Mouse (Mus musculus): Measurements from ENCODE around the gene Grk2.
A peak's percentile ranks its signal among the peaks of the same experiment; 100 is the strongest.

Grk2 gene

DNA sequence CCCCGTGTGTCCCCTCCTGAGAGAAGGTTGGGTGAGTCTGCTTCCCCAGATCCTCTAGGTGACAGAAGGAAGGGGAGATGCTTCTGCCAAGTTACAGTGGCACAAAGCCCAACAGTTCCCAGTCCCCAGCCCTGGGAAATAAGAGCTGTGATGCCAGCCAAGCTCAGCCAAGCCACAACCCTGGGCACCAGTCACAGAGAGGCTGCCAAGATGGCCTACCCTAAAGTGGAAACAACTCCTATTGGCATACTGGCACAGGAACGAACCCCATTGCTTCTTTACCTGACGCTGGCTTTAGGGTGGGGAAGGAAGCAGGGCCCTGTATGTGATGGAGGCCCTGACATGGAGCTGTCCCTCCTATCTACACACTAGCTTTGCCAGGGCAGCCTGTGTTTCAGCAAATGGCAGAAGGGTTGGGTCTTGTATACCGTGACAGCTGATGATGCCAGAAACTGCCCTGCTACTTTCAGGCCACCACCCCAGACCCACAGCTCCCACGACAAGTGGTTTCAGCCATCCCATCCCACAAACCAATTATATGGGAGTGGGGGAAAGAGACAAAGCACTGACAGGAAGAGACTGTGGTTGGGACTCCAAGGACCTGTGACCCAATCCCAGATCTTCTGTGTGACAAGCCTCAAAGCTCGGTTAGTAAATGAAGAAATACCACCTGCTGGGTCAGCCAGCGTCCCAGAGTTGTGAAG is 2.9 kb downstream of the Grk2 start:
- DNase-seq, result no peak

GRCm38 (mm10) chr19:4301735-4302651 is 4.0 kb downstream of the Grk2 start:
- peak; percentile 54 for DNase-seq

GRCm38 (mm10) chr19:4300852-4301734 is 4.9 kb downstream of the Grk2 start:
- DNase-seq, result no peak

DNA sequence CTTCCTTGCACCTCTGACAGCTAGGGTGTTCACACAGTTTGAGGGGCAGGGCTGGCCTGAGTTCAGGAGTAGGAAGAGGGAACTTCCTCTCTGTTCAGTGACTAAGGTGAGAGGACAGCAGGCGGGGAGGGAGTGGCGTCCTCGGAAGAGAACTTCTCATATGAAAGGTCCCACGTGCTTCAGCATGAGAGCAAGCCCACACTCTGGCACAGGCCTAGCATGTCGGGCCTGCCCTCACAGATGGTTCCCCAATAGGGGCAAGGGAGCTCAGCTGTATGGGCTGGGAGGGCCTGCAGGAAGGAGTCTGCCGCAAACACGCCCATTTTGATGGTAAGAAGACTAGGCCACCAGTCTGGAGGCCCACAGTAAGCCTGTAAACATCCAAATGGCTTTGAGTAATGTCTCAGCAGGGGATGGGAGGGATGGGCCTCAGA is 5.7 kb downstream of the Grk2 start:
- DNase-seq, result peak; percentile 42

GRCm38 (mm10) chr19:4299574-4300270 is 6.3 kb downstream of the Grk2 start:
- peak; percentile 19 for DNase-seq

GRCm38 (mm10) chr19:4299126-4299525 is 6.9 kb downstream of the Grk2 start:
- DNase-seq, result no peak

- no peak for DNase-seq
These were observed 7.5 kb downstream of the Grk2 start for GRCm38 (mm10) chr19:4298322-4299121.

GRCm38 (mm10) chr19:4297851-4298250 is 8.2 kb downstream of the Grk2 start:
- DNase-seq, result no peak

GRCm38 (mm10) chr19:4296611-4297010 is 9.4 kb downstream of the Grk2 start:
- DNase-seq, result no peak

DNA sequence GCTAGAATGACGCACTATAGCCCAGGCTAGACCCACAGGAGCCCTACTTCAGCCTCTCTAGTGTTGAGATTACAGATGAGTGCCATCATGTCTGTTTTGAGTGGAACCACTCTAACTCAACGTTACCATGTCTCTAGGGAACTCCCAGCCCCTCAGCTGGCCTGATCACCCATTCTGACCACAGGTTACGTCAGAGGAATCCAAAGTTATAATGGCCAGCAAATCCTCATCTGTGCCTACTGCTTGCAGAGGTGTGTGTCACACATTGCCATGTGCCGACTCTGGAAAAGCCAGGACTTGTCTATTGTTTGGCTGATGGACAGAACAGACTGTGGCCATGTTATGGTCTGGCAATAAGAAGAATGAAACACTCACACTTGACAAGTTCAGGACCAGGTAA is 10.6 kb downstream of the Grk2 start:
- no peak for DNase-seq

DNA sequence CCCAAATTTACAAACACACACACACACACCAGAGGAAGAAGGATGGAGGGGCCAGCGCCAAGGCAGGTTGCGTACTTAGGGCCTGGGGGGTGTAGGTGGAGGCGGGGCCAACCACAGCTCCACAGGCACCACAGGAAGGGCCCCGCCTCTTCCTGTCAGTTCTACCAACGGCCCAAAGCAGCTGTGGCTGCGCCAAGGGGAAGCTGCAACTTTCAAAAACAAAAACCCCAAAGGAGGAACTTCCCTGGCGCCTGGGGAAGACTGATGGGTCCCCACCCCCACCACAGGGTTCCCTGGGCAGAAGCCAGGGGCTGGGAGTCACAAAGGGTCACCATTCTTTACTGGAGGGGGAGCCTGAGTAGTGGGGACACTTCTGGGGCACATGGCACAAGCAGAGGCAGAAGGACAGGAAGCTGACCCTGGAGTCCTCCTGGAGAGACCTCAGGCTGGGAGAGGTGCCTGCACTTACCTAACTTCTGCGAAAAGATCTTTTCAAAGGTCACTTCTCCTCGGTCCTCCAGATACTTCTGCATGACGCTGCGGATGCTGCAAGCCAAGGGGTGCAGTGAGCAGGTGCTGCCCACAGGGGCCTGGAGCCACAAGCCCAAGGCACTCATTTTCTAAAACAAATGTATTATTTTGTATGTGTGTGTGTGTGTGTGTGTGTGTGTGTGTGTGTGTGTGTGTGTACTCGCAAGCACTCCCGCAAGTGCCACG is 11.5 kb downstream of the Grk2 start:
- peak; percentile 71 for DNase-seq

DNA sequence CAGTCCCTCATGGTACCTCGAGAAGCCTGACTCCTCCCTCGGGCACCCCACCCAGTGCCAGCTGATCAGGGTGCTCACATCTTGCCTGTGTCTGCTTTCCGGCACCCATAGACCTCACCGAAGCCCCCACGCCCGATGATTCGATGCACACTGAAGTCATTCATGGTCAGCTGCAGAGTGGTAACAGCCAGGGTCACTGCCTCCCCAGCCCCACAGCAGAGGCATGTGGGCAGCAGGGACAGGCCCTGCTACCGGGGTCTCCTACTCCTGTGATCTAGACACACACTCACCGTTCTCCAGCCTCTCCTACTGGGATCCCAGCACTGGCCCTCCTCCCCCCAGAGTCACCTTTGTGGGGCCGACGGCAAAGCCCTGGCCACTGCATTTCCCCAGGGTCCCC is 14.9 kb downstream of the Grk2 start:
- DNase-seq, result no peak

DNA sequence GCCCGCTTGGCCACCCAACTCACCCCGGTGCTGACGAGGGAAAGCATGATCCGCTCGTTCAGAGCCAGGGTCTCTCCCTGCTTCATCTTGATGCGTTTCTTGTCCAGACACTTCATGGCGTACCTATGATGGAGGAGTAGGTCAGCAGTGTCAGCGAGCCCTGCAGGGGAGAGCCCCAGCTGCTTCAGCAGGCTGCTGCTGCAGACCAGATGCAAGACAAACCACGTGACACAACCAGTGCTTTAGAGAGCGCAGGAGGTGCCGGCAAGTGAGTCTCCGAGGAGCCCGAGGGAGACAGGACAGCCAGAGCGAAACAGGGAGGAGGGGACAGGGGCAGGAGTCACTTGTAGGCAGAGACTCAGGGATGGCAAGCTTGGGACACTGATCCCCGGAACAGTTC is 15.3 kb downstream of the Grk2 start:
- DNase-seq, result no peak

DNA sequence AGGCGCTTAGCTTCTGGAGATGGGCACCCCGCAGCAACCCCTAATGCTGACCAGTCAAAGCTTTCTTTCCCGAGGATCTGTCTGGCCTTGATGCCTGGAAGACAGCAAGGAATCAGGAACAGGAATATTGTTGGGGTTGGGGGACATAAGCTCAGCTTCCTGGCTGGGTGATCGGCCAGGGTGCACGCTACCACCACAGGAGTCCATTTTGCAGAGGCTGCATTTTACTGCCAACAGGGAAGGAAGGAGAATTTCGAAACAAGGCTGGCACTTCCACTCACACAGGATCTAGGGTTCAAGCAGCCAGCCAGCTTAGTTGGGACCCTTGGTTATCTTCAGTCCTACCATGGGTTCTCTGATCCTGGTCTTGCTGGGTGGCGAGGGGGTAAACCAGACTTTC is 22.4 kb downstream of the Grk2 start:
- DNase-seq, result no peak

DNA sequence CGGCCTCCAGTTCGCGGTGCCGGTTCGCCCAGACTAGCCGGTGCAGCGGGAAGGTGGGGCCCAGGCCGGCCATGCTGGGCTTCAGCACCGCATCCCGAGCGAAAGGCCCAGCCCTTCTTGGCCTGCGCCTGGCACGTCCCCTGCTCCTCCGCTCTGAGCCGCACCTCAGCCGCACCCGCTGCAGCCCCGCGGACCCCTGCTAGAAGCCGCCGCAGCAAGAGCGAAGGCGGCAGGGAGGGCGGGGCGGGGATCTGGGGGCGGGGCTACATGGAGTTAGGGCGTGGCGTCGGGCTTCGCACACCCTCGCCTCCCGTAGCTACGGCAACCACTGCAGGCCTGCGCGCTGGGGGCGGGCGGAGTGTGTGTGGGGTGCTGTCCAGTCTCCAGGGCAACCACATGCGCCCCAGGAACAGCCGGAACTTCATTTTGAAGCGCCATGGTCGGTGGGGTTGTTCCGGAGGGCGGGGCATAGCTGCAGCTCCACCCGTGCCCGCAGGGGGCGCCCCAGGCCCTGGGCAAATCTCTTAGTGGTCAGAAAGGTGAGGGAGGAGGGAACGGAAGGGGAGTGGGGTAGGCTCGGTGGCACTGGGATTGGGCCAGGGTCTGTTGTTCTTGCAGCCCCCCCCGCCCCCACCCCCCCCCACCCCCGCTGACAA is 23.0 kb downstream of the Grk2 start, which contains the start of gene Ankrd13d:
Gene Ankrd13d, minus strand, starts transcription at position 240 of the 656 bp plus-strand sequence.
- DNase-seq, result peak; percentile 83

GRCm38 (mm10) chr19:4280425-4280824 is 25.6 kb downstream of the Grk2 start:
- no peak for DNase-seq

DNA sequence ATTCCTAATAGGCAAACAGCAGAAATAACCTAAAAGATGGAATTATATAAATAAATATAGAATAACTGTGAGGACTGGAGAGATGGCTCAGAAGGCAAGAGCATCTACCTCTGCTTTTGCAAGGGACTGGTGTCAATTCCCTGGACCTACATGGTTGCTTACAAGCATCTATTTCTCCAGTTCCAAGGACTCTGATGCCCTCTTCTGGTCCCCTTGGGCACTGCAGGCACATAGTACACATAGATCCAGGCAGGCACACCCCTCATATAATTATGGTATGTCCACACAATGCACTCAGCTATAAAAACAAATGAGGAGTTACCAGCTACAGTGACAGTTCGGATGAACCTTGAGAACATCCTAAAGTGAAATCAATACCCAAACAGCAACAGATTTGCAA is 26.5 kb downstream of the Grk2 start:
- no peak for DNase-seq

DNA sequence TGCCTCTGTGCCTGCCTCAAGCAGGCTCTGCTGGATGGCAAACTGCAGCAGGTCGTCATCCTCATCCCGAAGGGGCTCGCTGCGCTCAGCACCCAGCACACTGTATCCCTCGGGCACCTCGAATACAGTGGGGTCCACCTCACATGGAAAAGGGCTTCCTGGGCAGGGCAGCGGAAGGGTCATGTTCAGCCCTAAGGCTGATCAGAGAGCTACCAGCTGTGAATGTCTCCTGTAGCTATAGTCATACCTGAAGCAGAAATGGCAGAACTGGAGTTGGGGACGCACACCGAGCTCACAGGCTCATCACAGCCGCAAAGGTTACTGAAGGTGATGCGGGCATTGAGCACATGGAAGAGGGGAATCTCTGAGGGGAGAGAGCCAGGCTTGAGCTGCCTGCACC is 35.0 kb downstream of the Grk2 start:
- no peak for DNase-seq

- no peak for DNase-seq
These were observed 35.8 kb downstream of the Grk2 start for GRCm38 (mm10) chr19:4270187-4270586.
